Mouse (Mus musculus): ENCODE data around the gene Gpr179.

GRCm38 (mm10) chr11:97336751-97337345 lies 15.0 kb downstream of the Gpr179 start:
- TF ChIP-seq CTCF (IDR thresholded peaks at IDR 0.05; ENCODE audit: low read depth) (no peak), EP300 (IDR thresholded peaks at IDR 0.05; ENCODE audit: low read depth) (no peak)

Measured in heart, postnatal 0 days (tissue).